Mouse (Mus musculus) testis, adult 2 months (tissue): ENCODE measurements at regions not wholly inside any gene's neighbourhood (a gene's known extent, or its start where the extent isn't known, plus 50 kb on each side); places are given as distances from the start of the nearest gene placed in this dataset.

Source experiments
- CTCF ChIP-seq: fragments of 200-500 bp; IDR thresholded peaks from 2 replicates; pipeline ENCODE4 v1.5.1; 2012; ENCODE audit warnings: low read depth, mild to moderate bottlenecking, inconsistent platforms, low read length, moderate library complexity; ENCODE audit not compliant: control insufficient read depth, insufficient read depth, insufficient replicate concordance
- POLR2A ChIP-seq: fragments of 200-500 bp; IDR thresholded peaks from 2 replicates; pipeline ENCODE4 v1.6.1; 2012; ENCODE audit warnings: low read depth, mild to moderate bottlenecking, inconsistent platforms, low read length, moderate library complexity; ENCODE audit not compliant: control insufficient read depth

DNA sequence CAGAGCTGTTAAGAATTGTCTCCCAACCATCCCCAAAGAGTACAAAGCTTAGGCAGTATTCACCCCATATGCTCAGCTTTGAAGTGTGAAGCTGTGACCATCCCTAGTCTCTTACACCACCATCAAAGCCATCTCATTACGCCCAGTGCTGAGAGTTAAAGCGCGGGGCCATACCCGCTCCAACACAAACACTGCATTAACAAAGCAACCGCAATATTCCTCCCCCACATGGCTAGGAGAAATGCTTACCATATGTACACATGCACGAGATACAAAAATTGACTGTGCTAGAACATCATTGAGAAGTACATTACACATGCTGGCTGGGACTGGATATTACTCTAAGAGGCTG is 75.5 kb upstream of the 1700066M21Rik start:
- TF ChIP-seq CTCF (no peak), POLR2A (no peak)
